Mouse (Mus musculus) MEL (cell line): ENCODE data around the gene Rbm18.

Experiments used
- CTCF ChIP-seq, 3 experiments: IDR thresholded peaks in 2 of 3; conservative IDR thresholded peaks in 1 of 3; 2 replicates each; pipeline ENCODE4 v1.5.1; 2011 to 2012; ENCODE audit warnings: low read length in 3 of 3, low read depth in 2 of 3, mild to moderate bottlenecking in 2 of 3, improper control_type of control experiment in 1 of 3, inconsistent platforms in 1 of 3, mixed read lengths in 1 of 3, moderate library complexity in 1 of 3; ENCODE audit not compliant: control insufficient read depth in 1 of 3, insufficient read depth in 1 of 3, poor library complexity in 1 of 3, severe bottlenecking in 1 of 3
- E2F4 ChIP-seq: IDR thresholded peaks from 2 replicates; pipeline ENCODE4 v1.6.1; 2011; ENCODE audit warnings: low read depth, low read length, improper control_type of control experiment, borderline replicate concordance
- EP300 ChIP-seq, 2 experiments: IDR thresholded peaks; 2 replicates each; pipeline ENCODE4 v1.6.1; 2011; ENCODE audit warnings: improper control_type of control experiment in 2 of 2, low read length in 2 of 2, low read depth in 1 of 2, mild to moderate bottlenecking in 1 of 2
- GABPA ChIP-seq: IDR thresholded peaks from 2 replicates; pipeline ENCODE4 v1.6.1; 2012; ENCODE audit warnings: low read depth, mild to moderate bottlenecking, inconsistent platforms, low read length, improper control_type of control experiment, moderate library complexity
- POLR2A ChIP-seq, 2 experiments: IDR thresholded peaks; 2 replicates each; pipeline ENCODE4 v1.6.1; 2011 to 2012; ENCODE audit warnings: low read length in 2 of 2, mild to moderate bottlenecking in 2 of 2, control low read depth in 1 of 2, improper control_type of control experiment in 1 of 2, low read depth in 1 of 2, moderate library complexity in 1 of 2; ENCODE audit not compliant: control insufficient read depth in 1 of 2, insufficient read depth in 1 of 2, poor library complexity in 1 of 2

GRCm38 (mm10) chr2:36085041-36085440, 51.5 kb downstream of the Rbm18 start:
- no peak for TF ChIP-seq E2F4
- TF ChIP-seq POLR2A (IDR thresholded peaks at IDR 0.05; ENCODE audit: control insufficient read depth in 1 of 2, insufficient read depth in 1 of 2, low read depth in 1 of 2, low read length in 2 of 2, poor library complexity in 1 of 2): no peak
- TF ChIP-seq CTCF (IDR thresholded peaks at IDR 0.05 in 2 of 3, conservative IDR thresholded peaks at IDR 0.05 in 1 of 3; ENCODE audit: control insufficient read depth in 1 of 3, insufficient read depth in 1 of 3, low read depth in 2 of 3, low read length in 3 of 3, poor library complexity in 1 of 3, severe bottlenecking in 1 of 3): no peak
- no peak for TF ChIP-seq GABPA
- TF ChIP-seq EP300 (IDR thresholded peaks at IDR 0.05; ENCODE audit: low read depth in 1 of 2, low read length in 2 of 2): no peak
